ENCODE assay signal across 7 mouse cellular contexts in the genomic region with DNA sequence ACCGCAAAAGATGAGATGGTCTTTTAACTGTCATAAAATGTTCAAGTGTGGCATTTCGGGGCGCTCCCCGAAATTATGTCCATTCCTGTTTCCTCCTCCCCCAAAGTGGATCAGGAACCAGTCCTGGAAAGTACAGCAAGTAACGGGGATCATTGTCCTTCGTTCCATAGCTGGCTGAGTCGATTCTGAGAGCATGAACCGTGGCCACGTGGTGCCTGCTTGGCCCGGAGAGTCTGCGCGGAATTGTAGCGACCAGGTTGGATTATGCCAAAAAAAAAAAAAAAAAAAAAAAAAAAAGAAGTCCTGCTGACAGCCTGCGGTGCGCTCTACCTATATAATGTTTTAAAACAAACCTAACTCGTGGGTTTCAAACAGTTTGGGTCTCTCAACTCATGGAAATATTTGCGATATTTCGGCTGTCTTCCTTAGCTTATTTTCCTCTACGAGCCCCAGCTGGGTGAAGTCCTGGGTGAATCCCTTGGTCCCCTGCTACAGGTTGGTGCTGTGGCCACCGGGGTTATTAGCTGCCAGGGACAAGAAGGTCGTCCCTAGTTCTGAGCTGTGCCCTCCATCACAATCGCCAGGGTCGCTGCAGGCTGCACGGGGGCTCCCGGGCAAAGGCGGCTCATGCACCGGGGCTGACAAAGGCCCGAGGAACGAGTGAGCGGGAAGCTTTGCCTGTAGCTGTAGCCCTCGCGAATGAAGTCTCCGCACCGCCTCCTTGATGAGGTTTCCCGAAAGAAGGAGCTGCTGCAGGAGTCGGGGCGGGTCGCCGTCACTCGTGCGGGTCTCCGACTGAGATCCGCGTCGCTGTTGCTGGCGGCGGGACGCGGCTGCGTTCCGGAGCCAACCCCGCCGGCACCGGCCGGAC. TPM values are rescaled to one million over a fixed set of nuclear protein-coding genes. Genes with fewer than 3 reads are reported as not detected.
DNase-seq lines count a peak whose midpoint lies in the region; ATAC-seq and TF ChIP-seq lines count a peak whose summit lies in the region.

No protein-coding gene starts in this region.

- peak overlapping the region; percentile 96 for H3K27ac ChIP-seq in lung, embryonic 14.5 days (ENCODE audit: low read depth)
- H3K27ac ChIP-seq in forebrain, embryonic 16.5 days (ENCODE audit: low read length) = peak overlapping the region; percentile 60
- H3K27ac ChIP-seq in hindbrain, postnatal 0 days = peak overlapping the region; percentile 67
- H3K27ac ChIP-seq in liver, postnatal 0 days (ENCODE audit: low read depth) = no peak overlapping the region

- no peaks in the 10 kb centered on the region; the same call in 1 of the 2 replicates for H3K9me3 ChIP-seq in lung, embryonic 14.5 days (ENCODE audit: low read depth, low read length)
- peaks cover 5% of the 10 kb centered on the region for H3K9me3 ChIP-seq in forebrain, embryonic 16.5 days (ENCODE audit: control insufficient read depth, low read length)
- peaks cover 2% of the 10 kb centered on the region; the same call in 1 of the 2 replicates for H3K9me3 ChIP-seq in hindbrain, postnatal 0 days (ENCODE audit: low read length)
- no peaks in the 10 kb centered on the region for H3K9me3 ChIP-seq in liver, postnatal 0 days (ENCODE audit: low read length)

- ATAC-seq in lung, embryonic 14.5 days (ENCODE audit: insufficient read depth) = peak; percentile 18; the same call in 1 of the 2 replicates
- ATAC-seq in forebrain, embryonic 16.5 days = peak; percentile 48
- peak; percentile 36 for ATAC-seq in hindbrain, postnatal 0 days
- ATAC-seq in liver, postnatal 0 days = no peak

- no peak for TF ChIP-seq CTCF in lung, embryonic 14.5 days (IDR thresholded peaks at IDR 0.05; ENCODE audit: low read depth)
- no peak for TF ChIP-seq CTCF in hindbrain, postnatal 0 days (IDR thresholded peaks at IDR 0.05; ENCODE audit: low read depth)
- no peak for TF ChIP-seq CTCF in liver, postnatal 0 days (IDR thresholded peaks at IDR 0.05; ENCODE audit: low read depth)

- peak overlapping the region; percentile 67 for H3K4me2 ChIP-seq in lung, embryonic 14.5 days
- peak overlapping the region; percentile 69 for H3K4me2 ChIP-seq in forebrain, embryonic 16.5 days (ENCODE audit: low read length)
- H3K4me2 ChIP-seq in hindbrain, postnatal 0 days (ENCODE audit: low read depth, low read length) = peak overlapping the region; percentile 70
- H3K4me2 ChIP-seq in liver, postnatal 0 days (ENCODE audit: low read depth, low read length) = peak overlapping the region; percentile 68

- no peaks in the 10 kb centered on the region for H3K4me1 ChIP-seq in lung, embryonic 14.5 days (ENCODE audit: insufficient read depth)
- 0 out of 2 replicates have a peak, but pooled peaks cover 5% of the 10 kb centered on the region for H3K4me1 ChIP-seq in forebrain, embryonic 16.5 days (replicated peaks; ENCODE audit: control insufficient read depth, insufficient read depth, low read length)
- H3K4me1 ChIP-seq in hindbrain, postnatal 0 days (ENCODE audit: insufficient read depth, low read length) = no peaks in the 10 kb centered on the region
- no peaks in the 10 kb centered on the region for H3K4me1 ChIP-seq in liver, postnatal 0 days (ENCODE audit: insufficient read depth)

- H3K9ac ChIP-seq in lung, embryonic 14.5 days = peak overlapping the region; percentile 80
- H3K9ac ChIP-seq in forebrain, embryonic 16.5 days (replicated peaks; ENCODE audit: low read depth, low read length) = peak overlapping the region; percentile 60
- peak overlapping the region; percentile 57 for H3K9ac ChIP-seq in hindbrain, postnatal 0 days (replicated peaks; ENCODE audit: low read length)
- no peak overlapping the region for H3K9ac ChIP-seq in liver, postnatal 0 days (replicated peaks)

- no peaks in the 10 kb centered on the region for H3K27me3 ChIP-seq in lung, embryonic 14.5 days (ENCODE audit: insufficient read depth, low read length)
- no peaks in the 10 kb centered on the region for H3K27me3 ChIP-seq in forebrain, embryonic 16.5 days (replicated peaks; ENCODE audit: control insufficient read depth, insufficient read depth, low read length)
- H3K27me3 ChIP-seq in hindbrain, postnatal 0 days (ENCODE audit: insufficient read depth, low read length) = no peaks in the 10 kb centered on the region
- H3K27me3 ChIP-seq in liver, postnatal 0 days (ENCODE audit: insufficient read depth, low read length) = no peaks in the 10 kb centered on the region

- H3K36me3 ChIP-seq in lung, embryonic 14.5 days (ENCODE audit: insufficient read depth) = no peaks in the 10 kb centered on the region
- H3K36me3 ChIP-seq in forebrain, embryonic 16.5 days (ENCODE audit: control insufficient read depth, insufficient read depth) = no peaks in the 10 kb centered on the region
- no peaks in the 10 kb centered on the region for H3K36me3 ChIP-seq in hindbrain, postnatal 0 days (ENCODE audit: insufficient read depth, low read length)
- H3K36me3 ChIP-seq in liver, postnatal 0 days (replicated peaks; ENCODE audit: insufficient read depth, low read length) = no peaks in the 10 kb centered on the region

- WGBS in lung, embryonic 14.5 days = 24% methylated on average over 55 of the region's 55 CpGs
- 30% methylated on average over 55 of the region's 55 CpGs for WGBS in forebrain, embryonic 16.5 days
- 36% methylated on average over 55 of the region's 55 CpGs for WGBS in hindbrain, postnatal 0 days
- WGBS in liver, postnatal 0 days (ENCODE audit: insufficient replicate concordance) = 33% methylated on average over 52 of the region's 55 CpGs

- no peak for TF ChIP-seq EP300 in liver, postnatal 0 days (IDR thresholded peaks at IDR 0.05; ENCODE audit: low read depth)

- peak overlapping the region; percentile 57 for H3K4me3 ChIP-seq in lung, embryonic 14.5 days (ENCODE audit: low read depth, low read length)
- H3K4me3 ChIP-seq in forebrain, embryonic 16.5 days (replicated peaks; ENCODE audit: low read length) = peak overlapping the region; percentile 57
- H3K4me3 ChIP-seq in hindbrain, postnatal 0 days (ENCODE audit: low read length) = peak overlapping the region; percentile 50
- peak overlapping the region; percentile 51 for H3K4me3 ChIP-seq in liver, postnatal 0 days (ENCODE audit: low read depth, low read length)

- peak; percentile 49 for DNase-seq in lung, embryonic 14.5 days
- no peak for DNase-seq in lung, postnatal 36 days
- peak; percentile 3 for DNase-seq in brain, adult 2 months (ENCODE audit: low read depth, low spot score)
- peak; percentile 43 for DNase-seq in hindbrain, postnatal 0 days (ENCODE audit: low spot score)
- peak; percentile 15 for DNase-seq in liver, postnatal 0 days
- peak; percentile 19 for DNase-seq in right cerebral cortex, postnatal 4 days

RNA-seq across cellular contexts. Expression of a gene that starts 1.1 kb away (rescaled TPM):
- polyA plus RNA-seq in lung, embryonic 14.5 days (2014; fragmentation: Nextera tagmentation; extraction: Ambion mirVana) = 38.2 and 39.8 TPM in 2 replicates
- polyA plus RNA-seq in forebrain, embryonic 16.5 days (2015; fragmentation: Nextera tagmentation; extraction: Ambion mirVana) = 16.2 and 16.7 TPM in 2 replicates
- 6.5 and 10.1 TPM in 2 replicates for total RNA-seq in hindbrain, postnatal 0 days (2014; rRNA removed)
- polyA plus RNA-seq in hindbrain, postnatal 0 days (2015; fragmentation: Nextera tagmentation; extraction: Ambion mirVana) = 10.3 and 11.5 TPM in 2 replicates
- 1.1 and 1.3 TPM in 2 replicates for polyA plus RNA-seq in liver, postnatal 0 days (2015; fragmentation: Nextera tagmentation; extraction: Ambion mirVana)

RNA-seq across cellular contexts. Expression of a gene that starts 43.3 kb away (rescaled TPM):
- 4.6 and 5.1 TPM in 2 replicates for polyA plus RNA-seq in lung, embryonic 14.5 days (2014; fragmentation: Nextera tagmentation; extraction: Ambion mirVana)
- 23.4 and 26.4 TPM in 2 replicates for polyA plus RNA-seq in forebrain, embryonic 16.5 days (2015; fragmentation: Nextera tagmentation; extraction: Ambion mirVana)
- 36.5 and 37.8 TPM in 2 replicates for total RNA-seq in hindbrain, postnatal 0 days (2014; rRNA removed)
- polyA plus RNA-seq in hindbrain, postnatal 0 days (2015; fragmentation: Nextera tagmentation; extraction: Ambion mirVana) = 27.0 and 27.8 TPM in 2 replicates
- 0.25 and 0.36 TPM in 2 replicates for polyA plus RNA-seq in liver, postnatal 0 days (2015; fragmentation: Nextera tagmentation; extraction: Ambion mirVana)
